Mouse (Mus musculus): Measurements from ENCODE around the gene Chrna3.

Chrna3 gene

GRCm38 (mm10) chr9:55026275-55026663 lies at the start of gene Chrna3:
Gene Chrna3, minus strand, starts transcription at chr9:55026562.
- no peak for DNase-seq

GRCm38 (mm10) chr9:55067965-55068265 lies 41.6 kb upstream of the Chrna3 start:
- no peak for DNase-seq

GRCm38 (mm10) chr9:55067260-55067964 lies 41.0 kb upstream of the Chrna3 start:
- no peak for DNase-seq

- no peak for DNase-seq
These were observed 38.9 kb upstream of the Chrna3 start for GRCm38 (mm10) chr9:55065241-55065640.

GRCm38 (mm10) chr9:55058067-55058466 lies 31.7 kb upstream of the Chrna3 start:
- no peak for DNase-seq

DNA sequence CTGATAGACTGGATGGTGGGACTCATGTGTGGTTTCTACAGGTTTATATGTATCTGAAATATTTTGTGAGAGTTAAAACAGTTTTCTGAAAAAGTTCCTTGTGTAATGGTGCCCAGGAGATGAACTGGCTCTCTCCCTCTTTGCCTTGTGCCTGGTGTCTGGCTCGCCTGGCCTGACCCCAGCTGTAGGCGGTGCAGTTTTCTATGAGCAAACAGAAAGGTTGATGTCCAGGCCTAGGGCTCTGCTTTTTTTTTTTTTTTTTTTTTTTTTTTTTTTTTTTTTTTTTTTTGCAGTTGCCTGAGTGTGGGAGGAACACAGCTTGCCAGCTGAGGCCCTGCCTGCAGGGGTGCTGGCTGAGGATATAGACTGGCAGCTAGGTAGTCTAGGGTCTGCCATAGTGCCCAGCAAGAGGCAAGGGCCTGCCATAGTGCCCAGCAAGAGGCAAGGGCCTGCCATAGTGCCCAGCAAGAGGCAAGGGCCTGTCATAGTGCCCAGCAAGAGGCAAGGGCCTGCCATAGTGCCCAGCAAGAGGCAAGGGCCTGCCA lies 29.1 kb upstream of the Chrna3 start:
- no peak for DNase-seq

DNA sequence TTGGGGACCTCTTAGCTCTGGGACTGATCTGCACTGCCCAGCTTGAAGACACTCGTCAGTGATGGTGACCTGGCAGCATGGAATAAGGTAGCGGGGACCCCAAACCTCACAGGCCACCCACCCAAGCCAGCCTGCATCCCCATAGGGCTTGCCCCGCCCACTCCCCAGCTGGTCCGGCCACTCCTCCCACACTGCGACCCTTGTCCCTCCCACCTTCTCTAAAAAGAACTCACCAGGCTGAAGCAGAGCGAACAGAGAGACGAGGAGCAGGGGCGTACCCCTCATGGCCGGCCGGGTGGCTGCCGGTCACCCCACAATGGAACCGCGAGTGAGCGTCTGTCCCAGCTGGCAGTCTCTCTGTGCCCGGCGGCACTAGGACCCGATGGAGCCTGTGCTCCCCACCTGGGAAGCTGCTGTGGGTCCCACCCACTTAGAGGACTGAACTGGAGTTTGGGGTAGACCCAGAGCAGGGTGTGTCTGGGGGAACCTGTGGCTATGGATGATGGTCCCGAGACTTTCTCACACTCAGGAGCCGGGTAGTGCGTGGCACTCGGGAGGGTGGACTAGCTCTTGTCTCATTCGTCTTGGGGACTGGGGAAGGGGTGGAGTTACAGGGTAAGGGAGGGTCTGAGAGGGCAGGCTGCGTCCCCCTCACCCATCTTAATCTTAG lies 22.0 kb upstream of the Chrna3 start, which contains the start of gene Chrnb4:
Gene Chrnb4 (minus strand): TSS at position 569 of the 670 bp plus-strand sequence.
- peak; percentile 25 for DNase-seq

DNA sequence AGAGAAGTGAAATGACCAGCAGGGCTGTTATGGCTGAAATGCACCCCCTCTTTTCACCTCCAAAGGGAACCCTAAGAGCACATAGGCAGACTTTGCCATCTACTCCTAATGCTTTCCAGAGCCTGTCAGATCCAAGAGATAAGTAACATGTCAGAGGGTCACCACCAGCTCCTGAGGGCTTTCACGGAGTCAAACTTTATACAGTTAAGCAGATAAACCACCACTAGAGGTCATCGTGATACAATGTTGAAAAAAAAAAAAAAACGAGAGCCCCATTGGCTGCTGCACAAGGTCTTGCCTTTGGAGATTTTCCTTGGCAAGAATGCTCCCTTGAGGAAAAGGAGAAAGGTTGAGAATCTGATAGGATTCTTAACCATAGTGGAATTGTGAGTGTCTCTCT lies 20.4 kb upstream of the Chrna3 start:
- no peak for DNase-seq

- DNase-seq = no peak
These were observed 18.6 kb upstream of the Chrna3 start for GRCm38 (mm10) chr9:55045001-55045400.

- DNase-seq = no peak
These were observed 17.3 kb upstream of the Chrna3 start for GRCm38 (mm10) chr9:55043688-55044087.

DNA sequence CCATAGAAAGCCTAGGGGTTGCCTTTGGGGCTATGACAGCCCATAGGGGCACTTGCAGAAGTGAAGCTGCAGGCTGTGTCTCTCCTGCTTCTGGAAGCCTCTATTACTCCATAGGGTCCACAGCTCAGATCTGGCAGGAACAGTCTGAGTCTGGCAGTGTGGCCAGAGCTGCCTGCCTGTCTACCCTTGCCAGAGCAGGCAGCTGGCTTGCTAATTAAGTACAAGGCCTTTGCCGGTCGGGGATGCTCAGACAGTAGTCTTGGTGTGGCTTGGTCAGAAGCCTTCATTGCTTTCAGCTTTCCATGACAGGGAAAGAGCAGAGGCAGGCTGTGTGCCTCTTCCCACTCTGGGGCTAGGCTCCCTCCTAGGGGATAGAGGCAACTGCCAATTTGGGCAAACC lies 15.0 kb upstream of the Chrna3 start:
- DNase-seq = no peak

GRCm38 (mm10) chr9:55039983-55040382 lies 13.6 kb upstream of the Chrna3 start:
- DNase-seq = no peak

- DNase-seq = no peak
These were observed 12.6 kb upstream of the Chrna3 start for GRCm38 (mm10) chr9:55038948-55039347.

DNA sequence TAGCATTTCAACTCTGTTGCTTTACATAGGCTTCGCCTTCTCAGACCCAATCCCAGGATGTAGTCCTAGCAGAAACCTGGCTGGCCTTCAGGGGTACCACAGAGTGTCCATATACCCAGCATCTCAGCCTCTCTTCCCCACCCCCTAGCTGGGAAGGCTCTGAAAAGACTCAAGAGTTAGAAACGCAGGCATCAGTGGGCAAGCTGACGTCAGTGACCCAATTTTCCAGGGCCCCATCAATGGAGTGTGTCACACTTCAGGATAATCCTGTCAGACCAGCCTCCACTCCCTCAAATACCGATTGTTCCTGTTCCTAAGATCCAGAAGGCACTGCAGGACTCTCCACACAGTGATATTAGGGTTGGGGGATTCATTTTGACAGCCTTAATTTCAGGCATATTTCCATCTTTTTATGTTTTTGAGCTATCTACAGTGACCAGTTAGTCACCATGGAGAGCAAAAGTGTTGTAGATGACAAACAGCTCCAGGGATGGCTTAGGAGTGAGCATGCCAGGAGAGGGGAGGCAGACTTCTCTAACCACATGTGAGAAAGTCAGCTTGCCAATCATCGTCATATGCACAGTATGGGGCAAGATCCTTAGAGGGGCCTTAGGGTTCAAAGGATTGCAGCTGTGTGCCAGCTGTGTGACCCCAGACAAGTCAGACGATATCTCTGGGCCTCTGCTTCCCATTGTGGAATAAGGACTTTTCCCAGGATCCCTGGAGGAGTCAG lies 5.2 kb upstream of the Chrna3 start:
- no peak for DNase-seq

DNA sequence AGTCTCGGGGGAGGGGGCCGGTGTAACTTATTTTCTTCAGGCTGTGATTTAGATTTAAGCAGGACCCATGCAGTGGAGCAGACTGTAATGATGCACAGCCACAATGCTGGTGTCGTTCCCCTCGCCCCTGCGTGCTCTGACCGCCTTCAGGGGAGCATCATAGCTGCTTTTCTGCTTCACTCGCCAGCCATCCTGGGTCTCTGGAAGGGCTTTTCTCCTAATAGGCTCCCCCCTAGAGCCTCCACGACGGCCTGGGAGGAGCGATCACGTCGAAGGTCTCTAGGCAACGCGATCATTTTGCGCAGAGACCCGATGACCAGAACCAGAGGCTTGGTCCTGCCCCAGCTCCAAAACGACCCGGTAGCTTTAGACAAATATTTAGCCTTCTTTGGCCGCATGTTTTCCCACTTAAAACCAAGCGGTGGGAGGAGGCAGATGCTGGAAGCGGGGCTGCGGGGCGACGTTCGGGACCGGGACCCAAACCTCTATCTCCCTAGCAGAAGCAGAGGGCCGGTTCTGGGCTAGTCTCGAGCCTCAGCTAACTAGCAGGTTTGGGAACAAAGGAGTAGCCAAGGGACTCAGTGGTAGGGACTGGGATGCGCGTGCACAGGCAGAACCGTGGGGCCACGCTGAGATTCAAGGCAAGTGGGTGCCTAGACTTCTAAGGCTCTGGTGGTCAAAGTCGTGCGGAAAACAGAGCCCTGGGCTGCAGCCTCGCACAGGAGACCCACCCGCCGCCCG lies 658 bp downstream of the Chrna3 start:
- no peak for DNase-seq

DNA sequence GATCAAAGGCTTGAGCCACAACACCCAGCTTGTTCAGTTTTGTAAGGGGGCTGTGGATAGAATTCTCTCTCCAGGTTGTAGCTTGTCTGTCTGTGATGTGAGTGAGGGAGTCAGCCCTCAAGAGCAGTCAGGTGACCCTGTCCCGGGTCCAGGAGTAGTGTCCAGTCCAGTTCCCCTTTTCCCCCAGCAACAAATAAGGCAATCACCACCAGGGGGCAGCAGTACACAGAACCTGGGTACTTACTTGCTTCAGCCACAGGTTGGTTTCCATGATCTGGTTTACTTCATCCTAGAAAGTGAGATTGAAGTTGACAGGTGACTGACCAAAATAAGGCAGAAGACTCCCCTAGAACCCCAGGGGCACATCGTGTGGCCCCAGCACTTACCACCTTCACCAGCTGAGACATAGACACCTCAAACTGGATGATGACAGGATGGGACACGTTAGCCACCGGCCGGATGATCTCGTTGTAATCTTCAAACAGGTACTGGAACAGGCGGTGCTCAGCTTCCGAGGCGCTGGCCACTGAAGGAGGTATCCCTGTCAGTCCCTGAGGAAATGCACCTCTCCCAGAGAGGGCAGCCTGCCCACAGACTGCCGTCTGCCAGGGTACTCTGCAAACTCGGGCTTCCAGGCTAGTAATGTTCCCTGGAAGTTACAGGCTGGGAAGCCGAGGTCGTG lies 2.3 kb downstream of the Chrna3 start:
- DNase-seq = peak; percentile 68

DNA sequence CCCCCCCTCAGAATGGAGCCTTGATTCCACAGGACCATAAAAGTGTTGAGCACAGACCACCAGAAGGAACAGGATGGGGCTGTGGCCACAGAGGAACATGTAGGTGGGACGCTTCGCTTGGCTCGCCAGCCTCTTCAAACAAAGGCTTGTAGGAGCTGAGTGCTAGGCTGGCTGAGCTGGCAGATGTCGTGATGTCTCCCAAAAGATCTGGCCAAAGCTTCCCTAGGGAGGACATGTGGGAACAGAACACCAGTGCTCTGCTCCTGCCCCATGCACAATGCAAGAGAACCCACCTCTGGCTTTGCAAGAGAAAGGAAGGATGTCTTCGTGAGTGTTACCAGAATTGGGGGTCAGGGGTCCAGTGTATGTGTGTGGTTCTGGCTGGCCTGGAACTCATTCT lies 3.0 kb downstream of the Chrna3 start:
- no peak for DNase-seq

DNA sequence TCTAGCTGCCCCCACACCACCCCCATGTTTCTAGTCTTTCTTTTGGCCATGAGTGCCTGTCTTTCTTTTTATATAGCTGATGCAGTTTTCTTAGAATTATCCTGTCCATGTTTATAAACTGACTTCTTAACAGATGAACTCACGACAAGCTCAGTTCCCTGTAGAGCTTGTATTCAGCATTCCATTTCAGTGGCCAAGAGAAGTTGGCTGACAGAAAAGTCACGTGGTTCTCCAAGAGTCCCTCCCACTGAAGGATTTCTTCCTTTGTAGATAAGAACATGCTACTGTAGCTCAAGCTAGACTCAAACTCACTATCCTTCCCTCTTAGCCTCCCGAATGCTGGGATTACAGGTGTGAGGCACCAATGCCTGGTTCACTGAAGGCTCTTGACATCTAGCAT lies 9.4 kb downstream of the Chrna3 start:
- DNase-seq = no peak

DNA sequence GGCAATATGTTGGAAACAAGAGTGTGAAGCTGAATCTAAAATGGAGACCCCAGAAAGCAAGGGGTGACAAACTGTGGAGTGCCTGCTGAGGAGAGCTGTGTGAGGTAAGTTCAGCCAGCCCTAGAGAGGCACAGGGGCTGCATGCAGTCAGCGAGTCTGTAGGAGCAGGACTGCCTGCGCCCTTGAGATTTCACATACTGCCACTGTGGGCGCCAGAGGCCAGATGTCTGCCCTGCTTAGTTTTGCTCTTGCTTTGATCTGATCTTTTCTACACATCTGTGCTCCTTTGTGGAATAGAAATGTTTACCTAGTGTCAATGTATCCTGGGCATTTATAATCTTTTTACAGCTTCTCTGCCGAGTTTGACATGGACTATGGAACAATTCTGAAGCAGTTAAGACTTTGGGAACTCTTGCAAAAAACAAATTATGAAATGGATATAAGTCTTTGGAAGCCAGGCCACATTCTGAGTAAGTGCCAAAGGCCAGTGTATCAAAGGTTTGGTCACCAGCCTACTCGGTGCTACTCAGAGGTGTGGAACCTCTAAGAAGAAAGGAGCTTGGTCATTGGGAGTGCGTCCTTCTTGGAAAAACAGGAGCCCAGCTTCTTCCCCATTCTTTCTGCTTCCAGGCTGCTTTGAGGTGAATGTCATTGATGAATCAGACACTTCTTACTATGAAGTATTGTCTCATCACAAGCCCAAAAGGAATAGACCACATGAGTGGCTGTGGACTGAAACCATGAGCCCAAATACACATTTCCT lies 15.6 kb downstream of the Chrna3 start:
- DNase-seq = no peak

- DNase-seq = no peak
These were observed 16.7 kb downstream of the Chrna3 start for GRCm38 (mm10) chr9:55009692-55010091.

DNA sequence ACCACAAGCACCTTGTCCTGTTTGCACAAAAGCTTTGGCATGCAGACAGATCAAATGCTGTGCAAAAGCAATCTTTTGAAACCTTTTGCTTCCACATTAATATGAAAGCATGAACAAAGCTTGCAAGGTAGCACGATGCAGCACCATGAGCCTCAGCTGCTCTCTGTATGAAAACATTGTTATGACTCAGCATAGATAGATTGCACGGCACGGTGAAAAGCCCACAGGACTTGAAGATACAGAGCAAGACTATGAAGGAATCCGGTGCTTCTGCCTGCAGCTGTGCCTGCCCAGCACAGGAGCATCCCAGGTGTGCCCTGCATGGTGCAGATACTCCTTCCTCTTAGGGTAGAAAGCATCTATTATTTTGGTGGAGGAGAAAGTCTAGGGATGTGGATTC lies 22.8 kb downstream of the Chrna3 start:
- DNase-seq = no peak

DNA sequence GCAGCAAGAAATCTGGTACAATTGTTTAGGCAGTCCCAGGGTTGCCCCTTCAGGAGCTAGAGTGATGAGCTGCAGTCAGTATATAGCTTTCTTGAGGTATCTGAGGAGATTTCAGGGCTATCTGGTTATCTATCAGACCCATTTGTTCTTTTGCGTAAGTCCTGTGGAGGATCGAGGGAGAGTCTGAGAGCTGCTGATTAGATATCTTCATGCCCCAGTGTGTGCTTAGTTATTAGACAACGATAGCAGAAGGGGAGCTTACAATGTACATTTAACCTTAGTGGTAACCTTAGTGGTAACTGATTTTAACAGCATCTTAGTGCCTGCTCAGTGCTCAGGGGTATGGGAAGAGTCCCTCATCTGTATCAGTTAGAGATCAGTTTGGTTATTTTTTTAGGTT lies 30.7 kb downstream of the Chrna3 start:
- DNase-seq = no peak
